Mouse (Mus musculus) stomach, embryonic 16.5 days (tissue): ENCODE data around the gene Kdm6b. TPM values are rescaled to one million over a fixed set of nuclear protein-coding genes. Genes with fewer than 3 reads are reported as not detected.

Experiments used
- ATAC-seq: fragments of 200-750 bp; cut with Nextera tagmentation; 2 replicates; pipeline ENCODE4 v1.8.0; 2017; ENCODE audit warnings: moderate number of reproducible peaks, moderate TSS enrichment; ENCODE audit not compliant: insufficient read depth, low FRiP score
- H3K27ac ChIP-seq: fragments of 300-500 bp; sonication (generic); 2 replicates; pipeline ENCODE4 v1.5.1; 2014; ENCODE audit warnings: low read length
- H3K27me3 ChIP-seq: fragments of 300-500 bp; sonication (generic); 2 replicates; pipeline ENCODE4 v1.6.1; 2014; ENCODE audit warnings: low read length, control low read depth, mixed read lengths; ENCODE audit not compliant: control insufficient read depth, insufficient read depth
- H3K36me3 ChIP-seq: fragments of 300-500 bp; sonication (generic); 2 replicates; pipeline ENCODE4 v1.6.1; 2014; ENCODE audit warnings: low read length; ENCODE audit not compliant: control insufficient read depth, insufficient read depth
- H3K4me1 ChIP-seq: fragments of 300-500 bp; sonication (generic); 2 replicates; pipeline ENCODE4 v1.6.1; 2014; ENCODE audit warnings: low read length, control low read depth, mixed read lengths; ENCODE audit not compliant: control insufficient read depth, insufficient read depth
- H3K4me2 ChIP-seq: fragments of 300-500 bp; sonication (generic); 2 replicates; pipeline ENCODE4 v1.6.1; 2014; ENCODE audit warnings: low read depth, low read length, mixed read lengths
- H3K4me3 ChIP-seq: fragments of 300-500 bp; sonication (generic); replicated peaks from 2 replicates; pipeline ENCODE4 v1.5.1; 2014; ENCODE audit warnings: mild to moderate bottlenecking, low read length
- H3K9ac ChIP-seq: fragments of 300-500 bp; sonication (generic); 2 replicates; pipeline ENCODE4 v1.6.1; 2014; ENCODE audit warnings: low read length
- H3K9me3 ChIP-seq: fragments of 300-500 bp; sonication (generic); replicated peaks from 2 replicates; pipeline ENCODE4 v1.6.1; 2016; ENCODE audit warnings: low read length, control low read depth; ENCODE audit not compliant: control insufficient read depth
- whole genome bisulfite sequencing: fragments of 180-500 bp; shearing (Covaris S2); extraction: QIAGEN DNeasy Blood & Tissue Kit; methylation state at CpG from one replicate; pipeline ENCODE4 v1.1.7; 2014; 5-methylcytosine and 5-hydroxymethylcytosine counted together
- polyA plus RNA-seq: library from polyadenylated mRNA; unstranded; fragments of >200 nt; fragmentation: Nextera tagmentation; extraction: Ambion mirVana; gene quantifications from 2 replicates; pipeline ENCODE4 v1.2.1, GENCODE M21; 2015

Gene Kdm6b
- polyA plus RNA-seq, 1 experiment from 2014 or later: 21.2 TPM

- Histone ChIP-seq H3K4me3 (no peak overlapping the region), H3K4me1 (peaks cover 16% of the 10 kb centered on the region), H3K9ac (no peak overlapping the region), H3K27ac (no peak overlapping the region), H3K9me3 (no peaks in the 10 kb centered on the region), H3K4me2 (no peak overlapping the region), H3K36me3 (peaks cover 53% of the 10 kb centered on the region), H3K27me3 (no peaks in the 10 kb centered on the region)
- ATAC-seq: no peak
- WGBS: 89% methylated on average over 38 of the region's 38 CpGs
Measured at GRCm38 (mm10) chr11:69403691-69404594, 9.5 kb downstream of the Kdm6b start.

GRCm38 (mm10) chr11:69401987-69402386 lies 11.5 kb downstream of the Kdm6b start:
- WGBS: 83% methylated on average over 12 of the region's 12 CpGs
- peaks cover 44% of the 10 kb centered on the region for H3K36me3 ChIP-seq
- no peaks in the 10 kb centered on the region for H3K27me3 ChIP-seq
- no peak overlapping the region for H3K4me2 ChIP-seq
- H3K9ac ChIP-seq: no peak overlapping the region
- no peaks in the 10 kb centered on the region for H3K9me3 ChIP-seq
- H3K4me3 ChIP-seq: no peak overlapping the region
- H3K27ac ChIP-seq: no peak overlapping the region
- peaks cover 22% of the 10 kb centered on the region; the same call in 1 of the 2 replicates for H3K4me1 ChIP-seq
- no peak for ATAC-seq

GRCm38 (mm10) chr11:69401210-69401637 lies 12.3 kb downstream of the Kdm6b start:
- Histone ChIP-seq H3K27ac (no peak overlapping the region), H3K4me3 (no peak overlapping the region), H3K27me3 (no peaks in the 10 kb centered on the region), H3K9ac (no peak overlapping the region), H3K4me2 (no peak overlapping the region), H3K9me3 (no peaks in the 10 kb centered on the region), H3K4me1 (peaks cover 28% of the 10 kb centered on the region), H3K36me3 (peaks cover 37% of the 10 kb centered on the region)
- ATAC-seq: peak; percentile 68
- 17% methylated on average over 22 of the region's 22 CpGs for WGBS

- H3K27ac ChIP-seq: no peak overlapping the region
- WGBS: 76% methylated on average over 25 of the region's 25 CpGs
- no peaks in the 10 kb centered on the region for H3K9me3 ChIP-seq
- H3K27me3 ChIP-seq: no peaks in the 10 kb centered on the region
- H3K4me2 ChIP-seq: no peak overlapping the region
- no peak for ATAC-seq
- no peak overlapping the region for H3K4me3 ChIP-seq
- H3K9ac ChIP-seq: peak overlapping the region; percentile 36; the same call in 1 of the 2 replicates
- H3K36me3 ChIP-seq: peaks cover 27% of the 10 kb centered on the region
- H3K4me1 ChIP-seq: peaks cover 28% of the 10 kb centered on the region
Measured at GRCm38 (mm10) chr11:69400083-69400850, 13.2 kb downstream of the Kdm6b start.

- Histone ChIP-seq H3K27me3 (no peaks in the 10 kb centered on the region), H3K27ac (no peak overlapping the region), H3K9ac (peak overlapping the region; percentile 36; the same call in 1 of the 2 replicates), H3K4me1 (peaks cover 28% of the 10 kb centered on the region), H3K9me3 (no peaks in the 10 kb centered on the region), H3K4me2 (no peak overlapping the region), H3K36me3 (peaks cover 21% of the 10 kb centered on the region), H3K4me3 (no peak overlapping the region)
- WGBS: 35% methylated on average over 66 of the region's 66 CpGs
- ATAC-seq: no peak
Measured at GRCm38 (mm10) chr11:69399201-69400082, 14.0 kb downstream of the Kdm6b start.

GRCm38 (mm10) chr11:69398486-69399200 lies 14.8 kb downstream of the Kdm6b start:
- Histone ChIP-seq H3K27me3 (no peaks in the 10 kb centered on the region), H3K9ac (peak overlapping the region; percentile 67), H3K4me2 (peak overlapping the region; percentile 31; the same call in 1 of the 2 replicates)

GRCm38 (mm10) chr11:69398059-69398458 lies 15.4 kb downstream of the Kdm6b start, which contains the start of gene Tmem88:
Gene Tmem88 (minus strand): TSS chr11:69398234.
- peaks cover 19% of the 10 kb centered on the region for H3K36me3 ChIP-seq
- peak within 1 kb of the TSS; percentile 67 for H3K9ac ChIP-seq
- H3K4me1 ChIP-seq: peaks cover 31% of the 10 kb centered on the region
- 16% methylated on average over 15 of the region's 16 CpGs for WGBS
- H3K4me2 ChIP-seq: peak within 1 kb of the TSS; percentile 31
- peak within 1 kb of the TSS; percentile 68 for H3K27ac ChIP-seq
- peak within 1 kb of the TSS; percentile 32 for H3K4me3 ChIP-seq
- no peak for ATAC-seq
- no peaks in the 10 kb centered on the region for H3K9me3 ChIP-seq
- H3K27me3 ChIP-seq: no peaks in the 10 kb centered on the region

More at GRCm38 (mm10) chr11:69398486-69399200, 14.8 kb downstream of the Kdm6b start:
- no peaks in the 10 kb centered on the region for H3K9me3 ChIP-seq
- H3K4me3 ChIP-seq: no peak overlapping the region
- ATAC-seq: no peak
- peaks cover 19% of the 10 kb centered on the region for H3K36me3 ChIP-seq
- no peak overlapping the region for H3K27ac ChIP-seq
- WGBS: 47% methylated on average over 21 of the region's 21 CpGs
- H3K4me1 ChIP-seq: peaks cover 31% of the 10 kb centered on the region

GRCm38 (mm10) chr11:69397581-69398057 lies 15.9 kb downstream of the Kdm6b start:
- no peak for ATAC-seq
- H3K9ac ChIP-seq: peak overlapping the region; percentile 67
- no peaks in the 10 kb centered on the region for H3K9me3 ChIP-seq
- peak overlapping the region; percentile 32 for H3K4me3 ChIP-seq
- H3K4me2 ChIP-seq: peak overlapping the region; percentile 31
- H3K4me1 ChIP-seq: peaks cover 31% of the 10 kb centered on the region
- H3K27me3 ChIP-seq: no peaks in the 10 kb centered on the region
- 28% methylated on average over 24 of the region's 24 CpGs for WGBS
- peak overlapping the region; percentile 68 for H3K27ac ChIP-seq
- H3K36me3 ChIP-seq: peaks cover 19% of the 10 kb centered on the region
